Mouse (Mus musculus) monocyte, adult 5-6 weeks (primary cell): ENCODE results near the gene Mindy1. TPM values are rescaled to one million over a fixed set of nuclear protein-coding genes. Genes with fewer than 3 reads are reported as not detected.
A peak's percentile ranks its signal among the peaks of the same experiment; 100 is the strongest.

Experiments
- ATAC-seq: fragments of 153-309, 156-312 bp; replicated peaks from 2 replicates; pipeline ENCODE4 v1.8.0; 2017; ENCODE audit warnings: mild to moderate bottlenecking; ENCODE audit not compliant: low TSS enrichment, insufficient number of reproducible peaks, severe bottlenecking, poor library complexity, low FRiP score
- total RNA-seq: library from RNA; stranded (forward); fragments of 200-1000, 200-491, 200-594 nt; gene quantifications from 3 replicates; pipeline ENCODE4 v1.2.3, GENCODE M21; 2017

The Mindy1 gene
- total RNA-seq, 1 experiment from 2014 or later: 21.6 TPM

GRCm38 (mm10) chr3:95263089-95263739, 17.9 kb upstream of the Mindy1 start:
- ATAC-seq: peak; percentile 79; the same call in 1 of the 2 replicates

GRCm38 (mm10) chr3:95264724-95265123, 16.4 kb upstream of the Mindy1 start:
- ATAC-seq: no peak

GRCm38 (mm10) chr3:95266052-95266451, 15.1 kb upstream of the Mindy1 start:
- ATAC-seq: no peak

GRCm38 (mm10) chr3:95267855-95268254, 13.3 kb upstream of the Mindy1 start:
- no peak for ATAC-seq

- ATAC-seq: no peak
Measured at GRCm38 (mm10) chr3:95269789-95270188, 11.4 kb upstream of the Mindy1 start.

- no peak for ATAC-seq
Measured at GRCm38 (mm10) chr3:95270766-95271364, 10.3 kb upstream of the Mindy1 start.

- no peak for ATAC-seq
Measured at GRCm38 (mm10) chr3:95273471-95273870, 7.7 kb upstream of the Mindy1 start.

- ATAC-seq: no peak
Measured at GRCm38 (mm10) chr3:95274453-95274852, 6.7 kb upstream of the Mindy1 start.

GRCm38 (mm10) chr3:95275161-95275560, 6.0 kb upstream of the Mindy1 start:
- ATAC-seq: no peak

GRCm38 (mm10) chr3:95276428-95276934, 4.7 kb upstream of the Mindy1 start:
- no peak for ATAC-seq

- ATAC-seq: no peak
Measured at GRCm38 (mm10) chr3:95277149-95277551, 4.0 kb upstream of the Mindy1 start.

- ATAC-seq: no peak
Measured at GRCm38 (mm10) chr3:95280747-95281146, 398 bp upstream of the Mindy1 start.

- peak; percentile 49 for ATAC-seq
Measured at GRCm38 (mm10) chr3:95282381-95282864, 1.3 kb downstream of the Mindy1 start.

- peak; percentile 24 for ATAC-seq
Measured at GRCm38 (mm10) chr3:95282865-95283588, 1.9 kb downstream of the Mindy1 start.

- ATAC-seq: no peak
Measured at GRCm38 (mm10) chr3:95283589-95283941, 2.4 kb downstream of the Mindy1 start.

- no peak for ATAC-seq
Measured at GRCm38 (mm10) chr3:95284062-95284461, 2.9 kb downstream of the Mindy1 start.

- ATAC-seq: no peak
Measured at GRCm38 (mm10) chr3:95284501-95285281, 3.5 kb downstream of the Mindy1 start.

- no peak for ATAC-seq
Measured at GRCm38 (mm10) chr3:95285390-95285789, 4.2 kb downstream of the Mindy1 start.

- ATAC-seq: no peak
Measured at GRCm38 (mm10) chr3:95286011-95286410, 4.9 kb downstream of the Mindy1 start.
